9 mouse cellular contexts compared by ENCODE assay signal in genomic region chr1:39700599-39701273, GRCm38 (mm10). TPM values are rescaled to one million over a fixed set of nuclear protein-coding genes. Genes with fewer than 3 reads are reported as not detected.
A peak's percentile ranks its signal among the peaks of the same experiment; 100 is the strongest.
DNase-seq lines count a peak whose midpoint lies in the region; ATAC-seq and TF ChIP-seq lines count a peak whose summit lies in the region.
"Had no signal": no experiment of that assay in that cellular context is flagged by ENCODE, and none has a peak within 500 bp of the region (broad histone marks: within the 10 kb centered on the region; RNA-seq: fewer than 3 reads in every experiment).

No protein-coding gene starts in this region.

- no peaks in the 10 kb centered on the region for H3K9me3 ChIP-seq in heart, embryonic 14.5 days (ENCODE audit: control insufficient read depth, low read length)
- H3K9me3 ChIP-seq in ES-Bruce4 (replicated peaks; ENCODE audit: control insufficient read depth, insufficient read depth, low read length, poor library complexity, severe bottlenecking), result no peaks in the 10 kb centered on the region
- no peaks in the 10 kb centered on the region for H3K9me3 ChIP-seq in embryonic facial prominence, embryonic 14.5 days (ENCODE audit: control insufficient read depth, low read length)
- no peaks in the 10 kb centered on the region for H3K9me3 ChIP-seq in limb, embryonic 11.5 days (ENCODE audit: control insufficient read depth, low read length)

- no peaks in the 10 kb centered on the region for H3K27me3 ChIP-seq in heart, embryonic 14.5 days (ENCODE audit: control insufficient read depth, insufficient read depth, low read length)
- no peaks in the 10 kb centered on the region for H3K27me3 ChIP-seq in ES-Bruce4 (ENCODE audit: control insufficient read depth, insufficient read depth, low read length, poor library complexity, severe bottlenecking)
- H3K27me3 ChIP-seq in embryonic facial prominence, embryonic 14.5 days (replicated peaks; ENCODE audit: control insufficient read depth, insufficient read depth, low read length), result no peaks in the 10 kb centered on the region
- H3K27me3 ChIP-seq in limb, embryonic 11.5 days (ENCODE audit: control insufficient read depth, insufficient read depth, low read length), result no peaks in the 10 kb centered on the region

- H3K4me2 ChIP-seq in heart, embryonic 14.5 days (ENCODE audit: low read length), result 0 out of 2 replicates have a peak overlapping the region, but pooled peaks have one; percentile 23
- H3K4me2 ChIP-seq in embryonic facial prominence, embryonic 14.5 days (ENCODE audit: low read depth, low read length), result peak overlapping the region; percentile 25
- H3K4me2 ChIP-seq in limb, embryonic 11.5 days (ENCODE audit: low read depth, severe bottlenecking), result peak overlapping the region; percentile 18; the same call in 1 of the 2 replicates

- peaks cover 20 to 21% of the 10 kb centered on the region in 2 experiments for H3K4me1 ChIP-seq in heart, embryonic 14.5 days (ENCODE audit: control insufficient read depth in 2 of 2, insufficient read depth in 2 of 2, low read length in 2 of 2)
- peaks cover 6% of the 10 kb centered on the region for H3K4me1 ChIP-seq in ES-Bruce4 (ENCODE audit: control insufficient read depth, insufficient read depth, low read length)
- H3K4me1 ChIP-seq in embryonic facial prominence, embryonic 14.5 days (ENCODE audit: control insufficient read depth, insufficient read depth, low read length), result peaks cover 42% of the 10 kb centered on the region
- peaks cover 24% of the 10 kb centered on the region for H3K4me1 ChIP-seq in limb, embryonic 11.5 days (ENCODE audit: control insufficient read depth, insufficient read depth, low read length)

- TF ChIP-seq POLR2A in ES-Bruce4 (IDR thresholded peaks at IDR 0.05; ENCODE audit: insufficient read depth, low read length), result no peak

- H3K27ac ChIP-seq in heart, embryonic 14.5 days (replicated peaks in 1 of 2; ENCODE audit: control insufficient read depth in 1 of 2, insufficient read depth in 1 of 2, low read depth in 2 of 2, low read length in 2 of 2), result 0 out of 4 replicates have a peak overlapping the region, but pooled peaks of 1 of the 2 experiments have one; percentile 14
- no peak overlapping the region for H3K27ac ChIP-seq in ES-Bruce4 (ENCODE audit: insufficient read depth, low read length)
- peak overlapping the region; percentile 73 for H3K27ac ChIP-seq in embryonic facial prominence, embryonic 14.5 days (replicated peaks; ENCODE audit: low read depth, low read length)
- no peak overlapping the region; the same call in 1 of the 2 replicates for H3K27ac ChIP-seq in limb, embryonic 11.5 days (replicated peaks; ENCODE audit: low read depth, low read length)

- no peak for TF ChIP-seq CTCF in ES-Bruce4 (IDR thresholded peaks at IDR 0.05; ENCODE audit: low read depth, low read length)

- H3K36me3 ChIP-seq in heart, embryonic 14.5 days (ENCODE audit: control insufficient read depth, insufficient read depth, low read length), result no peaks in the 10 kb centered on the region
- no peaks in the 10 kb centered on the region for H3K36me3 ChIP-seq in ES-Bruce4 (ENCODE audit: control insufficient read depth, insufficient read depth, low read length, poor library complexity, severe bottlenecking)
- H3K36me3 ChIP-seq in embryonic facial prominence, embryonic 14.5 days (ENCODE audit: control insufficient read depth, insufficient read depth, low read length), result no peaks in the 10 kb centered on the region
- H3K36me3 ChIP-seq in limb, embryonic 11.5 days (ENCODE audit: control insufficient read depth, insufficient read depth, low read length), result no peaks in the 10 kb centered on the region

- H3K4me3 ChIP-seq in heart, embryonic 14.5 days (ENCODE audit: control insufficient read depth in 1 of 2, insufficient read depth in 1 of 2, low read depth in 1 of 2, low read length in 2 of 2), result no peak overlapping the region
- no peak overlapping the region for H3K4me3 ChIP-seq in ES-Bruce4 (ENCODE audit: low read depth, low read length)
- no peak overlapping the region for H3K4me3 ChIP-seq in embryonic facial prominence, embryonic 14.5 days (ENCODE audit: low read depth, low read length)
- H3K4me3 ChIP-seq in limb, embryonic 11.5 days (ENCODE audit: low read depth, low read length), result no peak overlapping the region

- H3K9ac ChIP-seq in heart, embryonic 14.5 days (ENCODE audit: low read length), result no peak overlapping the region
- H3K9ac ChIP-seq in ES-Bruce4 (ENCODE audit: low read depth, poor library complexity, severe bottlenecking), result no peak overlapping the region
- H3K9ac ChIP-seq in embryonic facial prominence, embryonic 14.5 days (ENCODE audit: low read depth, low read length), result no peak overlapping the region
- H3K9ac ChIP-seq in limb, embryonic 11.5 days (ENCODE audit: low read length), result 0 out of 2 replicates have a peak overlapping the region, but pooled peaks have one; percentile 43

- no peak for DNase-seq in heart, adult 9 months (ENCODE audit: low spot score in 2 of 2)
- peak; percentile 79 for DNase-seq in embryonic facial prominence, embryonic 14.5 days (ENCODE audit: low spot score)
- peak; percentile 70 for DNase-seq in limb, embryonic 11.5 days (ENCODE audit: low spot score)
- DNase-seq in cerebellum, adult 11 months, result no peak
- DNase-seq in cerebellum, adult 18-20 months, result no peak

- ATAC-seq in heart, embryonic 14.5 days (ENCODE audit: insufficient number of reproducible peaks, insufficient read depth, low FRiP score, low read depth), result no peak
- ATAC-seq in embryonic facial prominence, embryonic 14.5 days (ENCODE audit: low read depth), result peak; percentile 58; the same call in 1 of the 2 replicates
- ATAC-seq in limb, embryonic 11.5 days (ENCODE audit: insufficient number of reproducible peaks, low FRiP score, low TSS enrichment, low read depth), result no peak
- ATAC-seq in activated CD4-positive, CD25-positive, alpha-beta regulatory T cell, adult 4 months, result no peak

- TF ChIP-seq EP300 in ES-Bruce4 (IDR thresholded peaks at IDR 0.05; ENCODE audit: insufficient read depth, low read depth, low read length), result 0 out of 2 replicates have a peak, but pooled peaks have one; percentile 50

- WGBS in heart, embryonic 14.5 days, result 36% methylated on average over 7 of the region's 7 CpGs
- WGBS in embryonic facial prominence, embryonic 14.5 days, result 7% methylated on average over 7 of the region's 7 CpGs
- 7% methylated on average over 7 of the region's 7 CpGs for WGBS in limb, embryonic 11.5 days

RNA-seq across cellular contexts. Expression of gene Rfx8, which starts 20.1 kb away (rescaled TPM):
- 1.1 and 1.7 TPM in 2 replicates for polyA plus RNA-seq in heart, embryonic 14.5 days (2014; fragmentation: Nextera tagmentation; extraction: Ambion mirVana)
- polyA plus RNA-seq in ES-Bruce4 (2011; ENCODE audit: insufficient read depth, insufficient read length, low read depth, missing spikeins), result not detected in 2 replicates
- 2.0 and 2.3 TPM in 2 replicates for polyA plus RNA-seq in embryonic facial prominence, embryonic 14.5 days (2014; fragmentation: Nextera tagmentation; extraction: Ambion mirVana)
- polyA plus RNA-seq in limb, embryonic 11.5 days (2014; fragmentation: Nextera tagmentation; extraction: Ambion mirVana), result 0.30 and 0.96 TPM in 2 replicates
- polyA plus RNA-seq in activated CD4-positive, CD25-positive, alpha-beta regulatory T cell, adult 4 months (2017; shearing (Covaris generic)), result not detected

RNA-seq across cellular contexts. Expression of gene Creg2, which starts 49.5 kb away (rescaled TPM):
- polyA plus RNA-seq in heart, embryonic 14.5 days (2014; fragmentation: Nextera tagmentation; extraction: Ambion mirVana), result 0.03 and 0.05 TPM in 2 replicates
- polyA plus RNA-seq in ES-Bruce4 (2011; ENCODE audit: insufficient read depth, insufficient read length, low read depth, missing spikeins), result not detected in 2 replicates
- polyA plus RNA-seq in embryonic facial prominence, embryonic 14.5 days (2014; fragmentation: Nextera tagmentation; extraction: Ambion mirVana), result 0.24 and 0.29 TPM in 2 replicates
- polyA plus RNA-seq in limb, embryonic 11.5 days (2014; fragmentation: Nextera tagmentation; extraction: Ambion mirVana), result 0.10 TPM in 1 of 2 replicates, not detected in the other
- under 1 TPM in 1 of 2 experiments, not detected in 1; 0.10 TPM for polyA plus RNA-seq in activated CD4-positive, CD25-positive, alpha-beta regulatory T cell, adult 4 months (2017; shearing (Covaris generic))
- polyA plus RNA-seq: C2C12 had no signal

Comparison
In these comparisons a context has a peak if more than half of its experiments do, and no peak if none do; other contexts are left out.
1. DNase-seq: peak in embryonic facial prominence, embryonic 14.5 days (single experiment) and limb, embryonic 11.5 days (single experiment); none in heart, adult 9 months (0 of 2), cerebellum, adult 11 months (single experiment) and cerebellum, adult 18-20 months (0 of 2).
2. Peak in every context shown above with its lines, with median percentiles within 50 percentile points of each other: H3K4me2 ChIP-seq.